Mouse (Mus musculus): ENCODE measurements around the gene Ssh3. TPM values are rescaled to one million over a fixed set of nuclear protein-coding genes. Genes with fewer than 3 reads are reported as not detected.

The Ssh3 gene
- polyA plus RNA-seq, 1 experiment, result 139 TPM

GRCm38 (mm10) chr19:4270187-4270586 lies 1.2 kb upstream of the Ssh3 start:
- WGBS, result 19% methylated on average over 6 of the region's 6 CpGs
- peaks cover 17% of the 10 kb centered on the region for H3K4me1 ChIP-seq (ENCODE audit: control insufficient read depth, insufficient read depth, low read length)
- no peak overlapping the region for H3K4me3 ChIP-seq (replicated peaks; ENCODE audit: insufficient read depth, low read depth, low read length)
- TF ChIP-seq POLR2A (IDR thresholded peaks at IDR 0.05; ENCODE audit: borderline replicate concordance, insufficient read depth, low read length), result no peak
- no peak for TF ChIP-seq CTCF (IDR thresholded peaks at IDR 0.05; ENCODE audit: borderline replicate concordance, insufficient read depth, low read depth, low read length)
- H3K27me3 ChIP-seq (ENCODE audit: control insufficient read depth, insufficient read depth, low read length), result no peaks in the 10 kb centered on the region
- no peak for DNase-seq
- no peak overlapping the region for H3K27ac ChIP-seq (ENCODE audit: insufficient read depth, low read length)

GRCm38 (mm10) chr19:4265956-4266355 lies 3.0 kb downstream of the Ssh3 start:
- Histone ChIP-seq H3K4me3 (replicated peaks; ENCODE audit: insufficient read depth, low read depth, low read length) (no peak overlapping the region), H3K27ac (ENCODE audit: insufficient read depth, low read length) (no peak overlapping the region), H3K27me3 (ENCODE audit: control insufficient read depth, insufficient read depth, low read length) (no peaks in the 10 kb centered on the region), H3K4me1 (ENCODE audit: control insufficient read depth, insufficient read depth, low read length) (peaks cover 21% of the 10 kb centered on the region)
- 60% methylated on average over 4 of the region's 4 CpGs for WGBS
- no peak for TF ChIP-seq CTCF (IDR thresholded peaks at IDR 0.05; ENCODE audit: borderline replicate concordance, insufficient read depth, low read depth, low read length)
- TF ChIP-seq POLR2A (IDR thresholded peaks at IDR 0.05; ENCODE audit: borderline replicate concordance, insufficient read depth, low read length), result no peak
- DNase-seq, result no peak

GRCm38 (mm10) chr19:4264171-4264780 lies 4.7 kb downstream of the Ssh3 start:
- H3K27ac ChIP-seq (ENCODE audit: insufficient read depth, low read length), result no peak overlapping the region
- no peak for TF ChIP-seq POLR2A (IDR thresholded peaks at IDR 0.05; ENCODE audit: borderline replicate concordance, insufficient read depth, low read length)
- no peak for TF ChIP-seq CTCF (IDR thresholded peaks at IDR 0.05; ENCODE audit: borderline replicate concordance, insufficient read depth, low read depth, low read length)
- H3K4me3 ChIP-seq (replicated peaks; ENCODE audit: insufficient read depth, low read depth, low read length), result no peak overlapping the region
- H3K4me1 ChIP-seq (ENCODE audit: control insufficient read depth, insufficient read depth, low read length), result peaks cover 14% of the 10 kb centered on the region
- no peaks in the 10 kb centered on the region for H3K27me3 ChIP-seq (ENCODE audit: control insufficient read depth, insufficient read depth, low read length)
- WGBS, result 90% methylated on average over 6 of the region's 6 CpGs
- DNase-seq, result no peak

- H3K4me3 ChIP-seq (replicated peaks; ENCODE audit: insufficient read depth, low read depth, low read length), result no peak overlapping the region
- TF ChIP-seq POLR2A (IDR thresholded peaks at IDR 0.05; ENCODE audit: borderline replicate concordance, insufficient read depth, low read length) (no peak), CTCF (IDR thresholded peaks at IDR 0.05; ENCODE audit: borderline replicate concordance, insufficient read depth, low read depth, low read length) (no peak)
- DNase-seq, result no peak
- 80% methylated on average over 14 of the region's 14 CpGs for WGBS
- H3K27me3 ChIP-seq (ENCODE audit: control insufficient read depth, insufficient read depth, low read length), result no peaks in the 10 kb centered on the region
- H3K4me1 ChIP-seq (ENCODE audit: control insufficient read depth, insufficient read depth, low read length), result peaks cover 14% of the 10 kb centered on the region
- no peak overlapping the region for H3K27ac ChIP-seq (ENCODE audit: insufficient read depth, low read length)
These were observed 5.3 kb downstream of the Ssh3 start for GRCm38 (mm10) chr19:4263702-4264101.

GRCm38 (mm10) chr19:4262756-4263155 lies 6.2 kb downstream of the Ssh3 start:
- TF ChIP-seq CTCF (IDR thresholded peaks at IDR 0.05; ENCODE audit: borderline replicate concordance, insufficient read depth, low read depth, low read length) (no peak), POLR2A (IDR thresholded peaks at IDR 0.05; ENCODE audit: borderline replicate concordance, insufficient read depth, low read length) (no peak)
- Histone ChIP-seq H3K4me3 (replicated peaks; ENCODE audit: insufficient read depth, low read depth, low read length) (no peak overlapping the region), H3K27me3 (ENCODE audit: control insufficient read depth, insufficient read depth, low read length) (no peaks in the 10 kb centered on the region), H3K4me1 (ENCODE audit: control insufficient read depth, insufficient read depth, low read length) (peaks cover 8% of the 10 kb centered on the region), H3K27ac (ENCODE audit: insufficient read depth, low read length) (0 out of 2 replicates have a peak overlapping the region, but pooled peaks have one; percentile 10)
- 47% methylated on average over 6 of the region's 6 CpGs for WGBS
- DNase-seq, result no peak

GRCm38 (mm10) chr19:4261038-4261698 lies 7.8 kb downstream of the Ssh3 start:
- WGBS, result 71% methylated on average over 8 of the region's 8 CpGs
- TF ChIP-seq POLR2A (IDR thresholded peaks at IDR 0.05; ENCODE audit: borderline replicate concordance, insufficient read depth, low read length), result no peak
- TF ChIP-seq CTCF (IDR thresholded peaks at IDR 0.05; ENCODE audit: borderline replicate concordance, insufficient read depth, low read depth, low read length), result no peak
- no peaks in the 10 kb centered on the region for H3K27me3 ChIP-seq (ENCODE audit: control insufficient read depth, insufficient read depth, low read length)
- no peak overlapping the region for H3K4me3 ChIP-seq (replicated peaks; ENCODE audit: insufficient read depth, low read depth, low read length)
- peaks cover 4% of the 10 kb centered on the region for H3K4me1 ChIP-seq (ENCODE audit: control insufficient read depth, insufficient read depth, low read length)
- no peak overlapping the region for H3K27ac ChIP-seq (ENCODE audit: insufficient read depth, low read length)
- no peak for DNase-seq

- Histone ChIP-seq H3K27me3 (ENCODE audit: control insufficient read depth, insufficient read depth, low read length) (no peaks in the 10 kb centered on the region), H3K4me3 (replicated peaks; ENCODE audit: insufficient read depth, low read depth, low read length) (peak overlapping the region; percentile 17), H3K27ac (ENCODE audit: insufficient read depth, low read length) (0 out of 2 replicates have a peak overlapping the region, but pooled peaks have one; percentile 12), H3K4me1 (ENCODE audit: control insufficient read depth, insufficient read depth, low read length) (peaks cover 1% of the 10 kb centered on the region)
- no peak for DNase-seq
- WGBS, result 24% methylated on average over 12 of the region's 12 CpGs
- no peak for TF ChIP-seq POLR2A (IDR thresholded peaks at IDR 0.05; ENCODE audit: borderline replicate concordance, insufficient read depth, low read length)
- TF ChIP-seq CTCF (IDR thresholded peaks at IDR 0.05; ENCODE audit: borderline replicate concordance, insufficient read depth, low read depth, low read length), result no peak
These were observed 11.1 kb downstream of the Ssh3 start for GRCm38 (mm10) chr19:4257897-4258252.
